Mouse (Mus musculus) hindbrain, embryonic 14.5 days (tissue): ENCODE data around the gene Gfra1. TPM values are rescaled to one million over a fixed set of nuclear protein-coding genes. Genes with fewer than 3 reads are reported as not detected.

Experiments
- ATAC-seq: fragments of 200-750 bp; cut with Nextera tagmentation; 2 replicates; pipeline ENCODE4 v1.8.0; 2017; ENCODE audit warnings: moderate number of reproducible peaks, mild to moderate bottlenecking, moderate TSS enrichment, moderate library complexity; ENCODE audit not compliant: low FRiP score
- DNase-seq: peaks from one replicate; pipeline ENCODE4 v3.0.0-alpha.2; 2015; ENCODE audit warnings: low spot score
- H3K27ac ChIP-seq: fragments of 300-500 bp; sonication (generic); 2 replicates; pipeline ENCODE4 v1.5.1; 2014; ENCODE audit warnings: mild to moderate bottlenecking, moderate library complexity
- H3K27me3 ChIP-seq: fragments of 300-500 bp; sonication (generic); 2 replicates; pipeline ENCODE4 v1.6.1; 2014; ENCODE audit warnings: mild to moderate bottlenecking, low read length, mixed read lengths; ENCODE audit not compliant: control insufficient read depth, insufficient read depth
- H3K36me3 ChIP-seq: fragments of 300-500 bp; sonication (generic); replicated peaks from 2 replicates; pipeline ENCODE4 v1.6.1; 2014; ENCODE audit not compliant: control insufficient read depth, insufficient read depth
- H3K4me1 ChIP-seq: fragments of 300-500 bp; sonication (generic); replicated peaks from 2 replicates; pipeline ENCODE4 v1.6.1; 2014; ENCODE audit warnings: antibody characterized with exemption, low read length, mixed read lengths; ENCODE audit not compliant: control insufficient read depth, insufficient read depth
- H3K4me2 ChIP-seq: fragments of 300-500 bp; sonication (generic); replicated peaks from 2 replicates; pipeline ENCODE4 v1.6.1; 2014; ENCODE audit warnings: mild to moderate bottlenecking, moderate library complexity
- H3K4me3 ChIP-seq: fragments of 300-500 bp; sonication (generic); replicated peaks from 2 replicates; pipeline ENCODE4 v1.5.1; 2014; ENCODE audit warnings: mild to moderate bottlenecking, low read length
- H3K9ac ChIP-seq: fragments of 300-500 bp; sonication (generic); 2 replicates; pipeline ENCODE4 v1.6.1; 2014
- H3K9me3 ChIP-seq: fragments of 300-500 bp; sonication (generic); 2 replicates; pipeline ENCODE4 v1.6.1; 2016; ENCODE audit warnings: low read length; ENCODE audit not compliant: control insufficient read depth
- WGBS: fragments of 180-500 bp; shearing (Covaris S2); extraction: QIAGEN DNeasy Blood & Tissue Kit; methylation state at CpG from one replicate; pipeline ENCODE4 v1.1.7; 2014; 5-methylcytosine and 5-hydroxymethylcytosine counted together
- polyA plus RNA-seq: library from polyadenylated mRNA; unstranded; fragments of >200 nt; fragmentation: Nextera tagmentation; extraction: Ambion mirVana; gene quantifications from 2 replicates; pipeline ENCODE4 v1.2.1, GENCODE M21; 2014

Gfra1 gene
- polyA plus RNA-seq, 1 experiment from 2014 or later, result 46.0 TPM

- peaks cover 13% of the 10 kb centered on the region; the same call in 1 of the 2 replicates for H3K4me1 ChIP-seq
- H3K9me3 ChIP-seq, result no peaks in the 10 kb centered on the region
- no peaks in the 10 kb centered on the region for H3K27me3 ChIP-seq
- no peaks in the 10 kb centered on the region for H3K36me3 ChIP-seq
- no peak overlapping the region for H3K9ac ChIP-seq
- 91% methylated on average over 8 of the region's 8 CpGs for WGBS
- no peak for DNase-seq
- ATAC-seq, result no peak
- H3K27ac ChIP-seq, result no peak overlapping the region
- H3K4me3 ChIP-seq, result no peak overlapping the region
- no peak overlapping the region for H3K4me2 ChIP-seq
These were observed 66.2 kb downstream of the Gfra1 start for GRCm38 (mm10) chr19:58389466-58389865.

GRCm38 (mm10) chr19:58388851-58389447, 66.8 kb downstream of the Gfra1 start:
- no peak for DNase-seq

GRCm38 (mm10) chr19:58383273-58383672, 72.4 kb downstream of the Gfra1 start:
- Histone ChIP-seq H3K4me1 (peaks cover 13% of the 10 kb centered on the region; the same call in 1 of the 2 replicates), H3K4me2 (no peak overlapping the region), H3K27ac (no peak overlapping the region), H3K4me3 (no peak overlapping the region), H3K27me3 (no peaks in the 10 kb centered on the region), H3K36me3 (no peaks in the 10 kb centered on the region), H3K9ac (no peak overlapping the region), H3K9me3 (no peaks in the 10 kb centered on the region)
- 57% methylated on average over 3 of the region's 3 CpGs for WGBS
- ATAC-seq (no peak), DNase-seq (no peak)

More at GRCm38 (mm10) chr19:58388851-58389447, 66.8 kb downstream of the Gfra1 start:
- ATAC-seq, result no peak
- H3K9me3 ChIP-seq, result no peaks in the 10 kb centered on the region
- no peak overlapping the region for H3K27ac ChIP-seq
- 41% methylated on average over 18 of the region's 18 CpGs for WGBS
- H3K4me1 ChIP-seq, result peaks cover 13% of the 10 kb centered on the region; the same call in 1 of the 2 replicates
- no peaks in the 10 kb centered on the region for H3K27me3 ChIP-seq
- H3K36me3 ChIP-seq, result no peaks in the 10 kb centered on the region
- H3K4me3 ChIP-seq, result no peak overlapping the region
- H3K4me2 ChIP-seq, result no peak overlapping the region
- no peak overlapping the region for H3K9ac ChIP-seq

GRCm38 (mm10) chr19:58382535-58382934, 73.2 kb downstream of the Gfra1 start:
- 96% methylated on average over 7 of the region's 7 CpGs for WGBS
- H3K4me3 ChIP-seq, result no peak overlapping the region
- H3K9ac ChIP-seq, result no peak overlapping the region
- no peak overlapping the region for H3K27ac ChIP-seq
- H3K4me1 ChIP-seq, result peaks cover 18% of the 10 kb centered on the region; the same call in 1 of the 2 replicates
- no peaks in the 10 kb centered on the region for H3K27me3 ChIP-seq
- no peaks in the 10 kb centered on the region for H3K9me3 ChIP-seq
- no peaks in the 10 kb centered on the region for H3K36me3 ChIP-seq
- H3K4me2 ChIP-seq, result no peak overlapping the region
- no peak for ATAC-seq
- DNase-seq, result no peak

GRCm38 (mm10) chr19:58377969-58378368, 77.7 kb downstream of the Gfra1 start:
- no peak for DNase-seq
- H3K36me3 ChIP-seq, result no peaks in the 10 kb centered on the region
- 61% methylated on average over 8 of the region's 8 CpGs for WGBS

GRCm38 (mm10) chr19:58376675-58377102, 79.0 kb downstream of the Gfra1 start:
- Histone ChIP-seq H3K4me1 (0 out of 2 replicates have a peak, but pooled peaks cover 7% of the 10 kb centered on the region), H3K4me2 (no peak overlapping the region), H3K27ac (no peak overlapping the region), H3K27me3 (no peaks in the 10 kb centered on the region), H3K9me3 (no peaks in the 10 kb centered on the region), H3K36me3 (no peaks in the 10 kb centered on the region), H3K4me3 (no peak overlapping the region), H3K9ac (no peak overlapping the region)
- DNase-seq (no peak), ATAC-seq (no peak)
- WGBS, result 80% methylated on average over 8 of the region's 8 CpGs

More at GRCm38 (mm10) chr19:58377969-58378368, 77.7 kb downstream of the Gfra1 start:
- H3K27me3 ChIP-seq, result no peaks in the 10 kb centered on the region
- H3K4me3 ChIP-seq, result no peak overlapping the region
- H3K27ac ChIP-seq, result no peak overlapping the region
- H3K4me1 ChIP-seq, result 0 out of 2 replicates have a peak, but pooled peaks cover 7% of the 10 kb centered on the region
- no peaks in the 10 kb centered on the region for H3K9me3 ChIP-seq
- H3K9ac ChIP-seq, result no peak overlapping the region
- no peak overlapping the region for H3K4me2 ChIP-seq
- ATAC-seq, result no peak

- H3K4me2 ChIP-seq, result no peak overlapping the region
- peaks cover 14% of the 10 kb centered on the region; the same call in 1 of the 2 replicates for H3K4me1 ChIP-seq
- H3K36me3 ChIP-seq, result no peaks in the 10 kb centered on the region
- WGBS, result 97% methylated on average over 5 of the region's 5 CpGs
- no peak overlapping the region for H3K4me3 ChIP-seq
- DNase-seq (no peak), ATAC-seq (no peak)
- no peak overlapping the region for H3K9ac ChIP-seq
- H3K27me3 ChIP-seq, result no peaks in the 10 kb centered on the region
- no peak overlapping the region for H3K27ac ChIP-seq
- H3K9me3 ChIP-seq, result no peaks in the 10 kb centered on the region
These were observed 81.1 kb downstream of the Gfra1 start for GRCm38 (mm10) chr19:58374648-58375047.

GRCm38 (mm10) chr19:58374155-58374554, 81.6 kb downstream of the Gfra1 start:
- H3K27ac ChIP-seq, result no peak overlapping the region
- H3K4me2 ChIP-seq, result no peak overlapping the region
- no peak overlapping the region for H3K9ac ChIP-seq
- WGBS, result 97% methylated on average over 4 of the region's 4 CpGs
- ATAC-seq, result no peak
- no peak for DNase-seq
- no peaks in the 10 kb centered on the region for H3K36me3 ChIP-seq
- no peaks in the 10 kb centered on the region for H3K9me3 ChIP-seq
- H3K4me3 ChIP-seq, result no peak overlapping the region
- peaks cover 18% of the 10 kb centered on the region; the same call in 1 of the 2 replicates for H3K4me1 ChIP-seq
- H3K27me3 ChIP-seq, result no peaks in the 10 kb centered on the region

GRCm38 (mm10) chr19:58368513-58368912, 87.2 kb downstream of the Gfra1 start:
- no peak for DNase-seq
- Histone ChIP-seq H3K27me3 (no peaks in the 10 kb centered on the region), H3K36me3 (no peaks in the 10 kb centered on the region), H3K4me1 (peaks cover 12% of the 10 kb centered on the region), H3K9me3 (no peaks in the 10 kb centered on the region), H3K27ac (no peak overlapping the region), H3K9ac (no peak overlapping the region), H3K4me2 (no peak overlapping the region), H3K4me3 (no peak overlapping the region)
- WGBS, result 52% methylated on average over 2 of the region's 2 CpGs
- ATAC-seq, result no peak
